Mouse (Mus musculus) lung, adult 2 months (tissue): ENCODE measurements at regions not wholly inside any gene's neighbourhood (a gene's known extent, or its start where the extent isn't known, plus 50 kb on each side); places are given as distances from the start of the nearest gene placed in this dataset.
A peak's percentile ranks its signal among the peaks of the same experiment; 100 is the strongest.

Experiments
- DNase-seq: peaks from one replicate; pipeline ENCODE4 v3.0.0; 2022
- H3K4me1 ChIP-seq: fragments of 200-500 bp; 2 replicates; pipeline ENCODE4 v1.6.1; 2011; ENCODE audit warnings: low read length; ENCODE audit not compliant: control insufficient read depth, insufficient read depth
- H3K4me3 ChIP-seq: fragments of 200-500 bp; replicated peaks from 2 replicates; pipeline ENCODE3; 2011; ENCODE audit warnings: low read depth, mild to moderate bottlenecking, control low read depth, low read length; ENCODE audit errors: extremely low read depth
- CTCF ChIP-seq: fragments of 200-500 bp; IDR thresholded peaks from 2 replicates; pipeline ENCODE4 v1.5.1; 2011; ENCODE audit warnings: mild to moderate bottlenecking, low read length, control low read depth; ENCODE audit not compliant: insufficient read depth
- POLR2A ChIP-seq: fragments of 200-500 bp; IDR thresholded peaks from 2 replicates; pipeline ENCODE4 v1.6.1; 2011; ENCODE audit warnings: low read depth, mild to moderate bottlenecking, control low read depth, low read length, borderline replicate concordance; ENCODE audit errors: extremely low read depth
- WGBS: fragments of 180-500 bp; shearing (Covaris S2); methylation state at CpG from one replicate; pipeline ENCODE4 v1.1.7; 2018; 5-methylcytosine and 5-hydroxymethylcytosine counted together

- DNase-seq: no peak
- H3K4me3 ChIP-seq: no peak overlapping the region
- 80% methylated on average over 1 of the region's 1 CpGs for WGBS
- no peaks in the 10 kb centered on the region for H3K4me1 ChIP-seq
- TF ChIP-seq POLR2A (no peak), CTCF (no peak)
Measured at GRCm38 (mm10) chr12:11981743-11982142, 280.2 kb upstream of the Fam49a start.

DNA sequence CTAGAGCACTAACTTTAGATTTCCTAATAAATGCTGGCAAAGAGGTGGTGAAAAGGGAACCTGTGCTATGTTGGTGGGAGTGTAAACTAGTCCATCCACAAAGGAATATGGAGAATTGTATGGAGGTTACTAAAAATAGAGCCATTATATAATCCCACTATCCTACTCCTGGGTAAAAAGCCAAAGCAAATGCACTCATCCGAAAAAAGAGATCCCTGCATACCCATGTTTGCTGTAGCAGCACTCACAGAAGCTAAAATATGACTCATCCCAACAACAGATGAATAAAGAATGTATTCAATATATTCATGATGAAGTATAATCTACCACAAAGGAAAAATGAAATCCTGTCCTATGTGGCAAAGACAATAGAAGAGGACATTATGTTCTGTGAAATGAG, 268.4 kb upstream of the Fam49a start:
- no peaks in the 10 kb centered on the region for H3K4me1 ChIP-seq
- H3K4me3 ChIP-seq: no peak overlapping the region
- no peak for DNase-seq
- no peak for TF ChIP-seq POLR2A
- TF ChIP-seq CTCF: no peak
- WGBS: 51% methylated on average over 1 of the region's 1 CpGs

DNA sequence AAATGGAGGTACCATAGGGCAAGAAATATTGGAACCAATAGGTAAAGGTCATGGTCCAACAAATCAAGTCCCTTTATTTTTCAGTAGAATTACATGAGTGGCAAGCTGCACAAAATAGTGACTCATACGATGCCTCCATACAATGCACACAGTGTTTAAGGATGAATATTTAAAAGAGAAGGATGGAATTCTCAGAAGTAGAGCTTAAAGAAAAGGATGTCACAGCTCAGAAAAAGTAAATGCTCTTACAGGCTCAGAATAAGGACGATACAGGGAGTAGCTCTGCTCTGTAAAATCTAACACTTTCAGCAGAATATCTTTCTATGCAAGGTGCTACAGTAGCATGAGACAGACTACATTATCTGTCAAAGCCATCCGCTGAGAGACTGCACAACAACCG, 262.7 kb upstream of the Fam49a start:
- Histone ChIP-seq H3K4me3 (no peak overlapping the region), H3K4me1 (no peaks in the 10 kb centered on the region)
- 79% methylated on average over 4 of the region's 4 CpGs for WGBS
- no peak for DNase-seq
- TF ChIP-seq CTCF (no peak), POLR2A (no peak)

GRCm38 (mm10) chr12:12002414-12002813, 259.5 kb upstream of the Fam49a start:
- 46% methylated on average over 3 of the region's 3 CpGs for WGBS
- TF ChIP-seq CTCF (no peak), POLR2A (no peak)
- no peak overlapping the region for H3K4me3 ChIP-seq
- no peaks in the 10 kb centered on the region for H3K4me1 ChIP-seq
- no peak for DNase-seq

- no peak overlapping the region for H3K4me3 ChIP-seq
- TF ChIP-seq CTCF: no peak
- no peak for TF ChIP-seq POLR2A
- no peaks in the 10 kb centered on the region for H3K4me1 ChIP-seq
- no peak for DNase-seq
Measured at GRCm38 (mm10) chr12:12010592-12010991, 251.3 kb upstream of the Fam49a start.

DNA sequence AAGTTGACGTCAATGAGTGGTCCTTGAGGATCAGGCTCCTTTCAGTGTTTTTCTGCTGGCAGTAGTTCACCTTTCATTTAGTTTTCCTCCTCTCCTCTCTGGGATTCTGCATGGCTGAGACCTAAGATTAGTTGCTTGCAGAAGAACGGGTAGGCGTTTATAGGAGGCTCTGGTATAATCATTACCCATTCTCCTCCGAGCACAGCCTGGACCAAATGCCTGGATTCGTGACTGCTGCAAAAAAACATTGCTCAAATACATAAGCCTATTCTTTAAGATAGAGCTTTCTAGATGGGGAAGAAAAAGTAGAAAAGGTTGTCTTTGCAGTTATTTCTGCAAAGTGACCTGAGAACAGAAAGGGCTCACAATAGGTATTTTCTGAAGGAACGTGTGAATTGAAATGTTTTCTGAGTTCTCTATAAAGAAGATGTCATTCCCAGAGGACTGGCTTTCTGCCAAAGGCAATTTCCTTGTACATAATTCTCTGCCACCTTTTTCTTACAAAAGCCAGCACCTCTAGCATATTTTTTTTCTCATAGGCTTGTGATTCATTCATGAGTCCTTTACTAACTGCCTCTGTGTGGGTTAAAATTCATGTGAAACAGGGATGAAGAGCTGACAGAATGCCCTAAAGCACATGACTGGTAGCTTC, 238.0 kb upstream of the Fam49a start:
- H3K4me3 ChIP-seq: no peak overlapping the region
- DNase-seq: no peak
- no peak for TF ChIP-seq CTCF
- no peak for TF ChIP-seq POLR2A
- 75% methylated on average over 6 of the region's 6 CpGs for WGBS
- no peaks in the 10 kb centered on the region for H3K4me1 ChIP-seq

DNA sequence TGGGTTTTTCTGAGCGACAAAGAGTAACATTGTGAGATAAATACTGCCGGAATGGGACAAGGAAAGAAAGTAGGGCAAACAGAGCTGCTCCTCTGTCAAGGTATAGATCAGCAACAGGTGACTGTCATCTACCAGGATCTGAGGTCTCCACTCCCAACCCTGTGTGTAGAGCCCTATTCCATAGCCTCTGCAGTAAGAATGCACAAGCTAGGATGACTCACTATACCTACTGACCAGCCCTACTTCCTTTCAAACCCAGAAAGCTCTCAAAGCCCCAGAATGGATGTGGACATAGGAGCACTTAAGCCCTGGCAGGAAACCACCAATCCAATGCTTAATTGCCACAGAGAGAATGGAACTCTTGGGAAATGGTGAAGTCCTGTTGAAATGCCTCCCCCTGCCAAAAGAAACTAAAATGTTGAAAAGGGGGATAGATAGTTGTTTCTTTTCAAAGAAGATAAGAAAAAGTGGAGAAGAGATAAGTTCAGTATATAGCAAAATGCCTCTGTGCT, 231.8 kb upstream of the Fam49a start:
- WGBS: 70% methylated on average over 2 of the region's 2 CpGs
- no peak overlapping the region for H3K4me3 ChIP-seq
- TF ChIP-seq CTCF (no peak), POLR2A (no peak)
- H3K4me1 ChIP-seq: no peaks in the 10 kb centered on the region
- peak; percentile 14 for DNase-seq

- no peak for TF ChIP-seq POLR2A
- TF ChIP-seq CTCF: no peak
- H3K4me1 ChIP-seq: no peaks in the 10 kb centered on the region
- H3K4me3 ChIP-seq: no peak overlapping the region
- no peak for DNase-seq
Measured at GRCm38 (mm10) chr12:12034521-12034920, 227.4 kb upstream of the Fam49a start.

GRCm38 (mm10) chr12:12039217-12039616, 222.7 kb upstream of the Fam49a start:
- Histone ChIP-seq H3K4me3 (no peak overlapping the region), H3K4me1 (no peaks in the 10 kb centered on the region)
- TF ChIP-seq CTCF (no peak), POLR2A (no peak)
- no peak for DNase-seq
- WGBS: 84% methylated on average over 1 of the region's 1 CpGs

GRCm38 (mm10) chr12:12062215-12062614, 199.7 kb upstream of the Fam49a start:
- 78% methylated on average over 4 of the region's 4 CpGs for WGBS
- Histone ChIP-seq H3K4me3 (no peak overlapping the region), H3K4me1 (no peaks in the 10 kb centered on the region)
- no peak for DNase-seq
- TF ChIP-seq POLR2A (no peak), CTCF (no peak)
